Mouse (Mus musculus) mature B cell (primary cell): Measurements from ENCODE around the gene Arhgap40.

ENCODE experiments used
- in situ Hi-C: fragments of 300-500 bp; cut with MboI; formaldehyde crosslinking; loops from 2 replicates; pipeline ENCODE4 v1.14.3; 2019

Gene Arhgap40

DNA sequence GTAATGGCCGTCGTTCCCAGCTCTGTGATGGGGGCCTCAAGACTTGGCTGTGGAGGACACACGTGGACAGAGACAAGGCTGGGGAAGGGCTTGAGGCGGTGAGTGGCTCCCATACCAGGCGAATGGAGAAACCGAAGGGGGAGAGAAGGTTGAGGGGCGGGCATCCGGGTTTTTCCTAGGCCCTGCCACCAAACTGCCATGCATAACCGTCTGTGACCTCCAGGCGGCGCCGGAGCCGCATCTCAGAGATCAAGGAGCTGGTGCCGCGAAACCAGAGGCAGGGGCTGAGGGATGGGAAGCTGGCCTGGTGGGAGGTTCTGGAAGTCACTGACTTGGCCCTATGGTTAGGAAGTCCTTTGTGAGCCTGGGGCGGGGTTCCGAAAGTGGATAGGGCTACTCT lies 34.2 kb downstream of the Arhgap40 start:
- in situ Hi-C loops, result loop anchor here (5.0 to 10.0 kb wide), 3 partner anchors 88 to 318 kb away; no protein-coding TSS in a partner anchor

DNA sequence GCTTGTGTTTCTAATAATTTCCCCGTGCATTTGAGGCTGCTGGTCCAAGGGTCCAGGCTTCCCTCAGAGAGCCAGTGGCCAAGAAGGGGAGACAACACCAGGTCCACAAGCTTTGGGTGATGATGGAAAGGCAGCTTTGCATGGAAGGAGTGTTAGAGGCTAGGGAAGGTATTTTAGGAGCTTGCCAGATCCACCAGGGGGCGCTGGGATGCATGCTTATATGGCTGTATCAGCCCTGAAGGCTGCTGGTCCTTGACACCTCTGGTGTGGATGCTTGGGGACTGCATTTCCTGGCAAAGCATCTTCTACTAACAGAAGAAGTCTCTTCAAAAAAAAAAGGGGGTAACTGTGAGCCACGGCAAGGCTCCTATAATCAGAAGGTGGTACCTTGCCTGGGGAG lies 37.5 kb downstream of the Arhgap40 start:
- in situ Hi-C loops, result no loop called here

DNA sequence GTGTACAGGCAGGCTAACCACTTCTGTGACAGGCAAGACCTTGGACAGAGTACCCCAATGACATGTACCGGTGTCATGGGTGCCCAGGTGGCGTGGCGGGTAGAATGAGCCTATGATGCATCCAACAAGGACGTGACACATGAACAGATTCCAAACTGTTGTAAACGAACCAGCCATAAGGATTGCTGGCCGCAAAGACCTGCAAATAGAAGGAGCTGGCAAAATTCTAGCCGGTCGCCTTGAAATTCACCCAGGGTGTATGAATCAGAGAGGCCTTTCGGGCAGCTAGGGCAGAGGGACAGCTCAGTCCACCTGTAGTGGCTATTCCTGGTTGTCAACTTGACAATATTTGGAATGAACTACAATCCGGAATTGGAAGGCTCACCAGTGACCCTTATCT lies 41.8 kb downstream of the Arhgap40 start:
- in situ Hi-C loops, result no loop called here

DNA sequence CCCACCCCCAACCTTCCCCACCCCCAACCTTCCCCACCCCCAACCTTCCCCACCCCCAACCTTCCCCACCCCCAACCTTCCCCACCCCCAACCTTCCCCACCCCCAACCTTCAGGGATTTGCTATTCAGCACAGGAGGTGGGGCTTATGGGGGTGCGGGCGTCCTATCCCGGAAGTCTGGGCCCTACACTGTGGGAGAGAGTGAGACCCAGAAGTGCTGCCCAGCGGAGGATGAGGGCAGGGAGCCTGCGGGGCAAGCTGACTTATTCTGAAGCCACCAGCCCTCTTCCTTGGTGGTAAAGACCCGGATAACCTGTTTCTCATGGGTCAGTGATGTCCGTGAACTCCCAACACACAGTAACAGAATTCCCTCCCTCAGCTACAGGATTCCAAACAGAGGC lies 42.7 kb downstream of the Arhgap40 start:
- in situ Hi-C loops, result no loop called here

DNA sequence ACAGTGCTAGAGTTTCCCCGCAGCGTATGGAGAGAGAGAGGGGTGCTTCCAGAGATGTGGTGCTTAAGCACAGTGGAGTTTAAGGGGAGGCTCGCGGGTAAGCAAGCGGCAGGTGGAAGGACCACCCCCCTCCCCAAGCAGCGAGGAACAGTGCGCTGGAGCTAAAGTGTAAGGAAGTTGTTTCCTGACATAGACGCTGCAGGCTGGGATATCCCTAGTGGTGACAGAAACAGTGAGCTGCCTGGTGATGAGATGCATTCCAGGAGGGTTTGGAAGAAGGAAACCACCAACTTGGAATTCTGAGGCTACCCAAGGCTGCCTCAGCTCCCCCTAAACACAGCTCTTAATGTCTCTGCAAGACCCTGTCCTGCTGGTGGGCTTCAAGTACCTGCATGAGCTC lies 43.2 kb downstream of the Arhgap40 start:
- in situ Hi-C loops, result no loop called here

DNA sequence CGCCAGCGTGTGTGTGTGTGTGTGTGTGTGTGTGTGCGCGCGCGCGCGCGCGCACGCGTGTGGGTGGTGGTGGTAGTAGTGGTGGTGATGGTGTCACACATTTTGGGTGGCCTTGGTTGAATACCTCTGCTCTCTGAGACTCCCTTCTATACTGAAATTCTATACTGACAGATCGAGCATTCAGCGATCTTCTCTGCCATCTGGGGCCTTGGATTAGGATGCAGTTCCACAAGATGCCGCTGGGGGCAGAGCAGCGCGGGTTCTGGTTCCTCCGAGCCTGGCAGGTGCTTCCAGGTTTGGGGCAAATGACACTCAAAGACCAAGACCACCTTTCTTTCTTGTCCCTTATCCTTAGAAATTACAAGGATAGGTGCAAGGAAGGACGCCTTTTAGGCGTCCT lies 43.6 kb downstream of the Arhgap40 start:
- in situ Hi-C loops, result no loop called here

DNA sequence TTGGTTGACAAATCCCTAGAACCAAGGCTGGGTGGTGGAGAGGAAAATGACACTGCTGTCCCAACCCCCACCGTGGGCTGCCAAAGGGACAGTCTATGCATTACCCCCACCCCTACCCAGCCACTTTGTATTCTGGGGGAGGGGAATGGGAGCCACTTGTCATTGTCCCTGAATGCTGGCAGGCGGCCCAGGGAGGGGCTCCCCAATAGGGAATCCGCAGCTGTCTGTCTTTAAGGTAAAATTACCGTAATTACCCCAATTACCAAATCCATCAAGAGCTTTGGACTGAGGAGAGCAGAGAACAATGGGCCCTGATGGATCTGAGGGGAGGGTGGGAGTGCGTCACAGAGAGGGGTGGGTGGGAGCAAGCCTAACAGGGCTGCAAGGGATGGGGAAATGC lies 44.2 kb downstream of the Arhgap40 start:
- in situ Hi-C loops, result no loop called here

DNA sequence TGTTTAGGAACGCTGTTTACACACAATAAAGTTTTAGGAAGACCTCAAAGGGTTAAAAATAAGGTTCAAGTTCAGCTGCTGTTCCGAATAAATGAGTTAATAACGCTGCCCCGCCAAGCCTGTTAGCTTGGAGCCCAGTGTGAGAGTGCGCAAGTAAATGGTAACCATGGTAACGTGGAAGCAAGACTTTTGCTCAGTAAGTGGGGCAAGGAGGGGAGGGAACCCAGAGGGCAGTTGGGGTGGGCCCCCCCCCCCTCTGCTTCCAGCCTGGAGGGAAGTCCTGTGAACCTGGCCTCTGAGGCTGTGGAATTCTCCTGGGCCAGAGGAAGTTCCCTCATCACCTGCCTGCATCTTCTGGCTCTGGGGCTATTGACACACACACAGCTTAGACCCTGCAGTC lies 47.3 kb downstream of the Arhgap40 start:
- in situ Hi-C loops, result no loop called here

DNA sequence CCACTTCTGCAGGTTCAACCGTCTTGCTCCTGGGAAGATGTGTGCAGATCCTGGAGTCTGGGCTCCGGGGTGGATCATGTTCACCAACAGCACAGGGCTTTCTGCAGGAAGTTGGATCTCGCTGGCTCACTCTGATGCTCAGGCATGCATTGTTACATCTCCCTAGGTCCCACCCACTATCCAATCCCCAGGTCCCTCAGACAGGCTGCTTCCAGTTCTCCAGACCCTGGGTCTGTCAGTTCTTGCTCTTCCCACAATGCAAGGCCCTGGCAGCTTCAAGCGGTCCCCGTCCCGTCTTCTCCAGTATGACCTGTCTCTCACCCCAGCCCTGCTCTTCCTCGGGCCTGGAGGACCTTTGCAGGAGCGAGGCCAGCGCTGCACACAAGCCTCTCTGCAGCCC lies 48.2 kb downstream of the Arhgap40 start:
- in situ Hi-C loops, result no loop called here

DNA sequence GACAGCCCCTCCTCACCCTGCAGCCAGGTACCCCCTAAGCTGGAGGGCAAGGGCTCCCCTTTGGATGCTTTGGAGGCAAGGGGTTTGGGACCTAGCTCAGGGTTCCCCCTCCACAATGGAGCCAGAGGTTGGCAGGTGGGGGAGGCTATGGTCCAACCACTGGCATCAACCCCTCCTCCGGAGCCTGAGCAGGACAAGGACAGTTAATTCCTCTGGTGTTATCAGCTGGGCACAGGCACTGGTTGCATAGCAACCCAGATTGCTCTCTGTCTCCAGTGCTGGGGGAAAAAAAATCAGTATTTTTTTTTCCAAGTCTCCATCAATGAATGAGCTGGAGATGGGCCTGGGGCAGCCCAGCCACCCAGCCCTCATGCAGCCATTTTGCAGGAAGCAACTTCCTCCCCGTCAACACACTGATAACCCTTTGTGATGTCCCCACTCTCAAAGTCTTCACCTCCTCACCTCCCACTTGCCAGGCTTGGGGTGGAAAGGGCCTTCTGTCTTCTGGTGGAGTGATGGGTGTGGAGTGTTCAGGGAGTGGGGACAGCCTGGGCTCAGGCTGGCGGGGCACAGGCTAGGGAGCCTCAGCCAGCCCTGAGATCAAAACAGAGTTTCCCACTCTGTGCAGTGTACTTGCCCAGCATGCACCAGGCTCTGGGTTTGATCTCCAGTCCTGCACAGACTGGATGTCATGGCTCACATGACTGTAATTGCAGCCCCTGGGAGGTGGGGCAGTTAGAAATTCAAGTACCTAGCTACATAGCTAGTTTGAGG lies 49.0 kb downstream of the Arhgap40 start:
- in situ Hi-C loops, result no loop called here

DNA sequence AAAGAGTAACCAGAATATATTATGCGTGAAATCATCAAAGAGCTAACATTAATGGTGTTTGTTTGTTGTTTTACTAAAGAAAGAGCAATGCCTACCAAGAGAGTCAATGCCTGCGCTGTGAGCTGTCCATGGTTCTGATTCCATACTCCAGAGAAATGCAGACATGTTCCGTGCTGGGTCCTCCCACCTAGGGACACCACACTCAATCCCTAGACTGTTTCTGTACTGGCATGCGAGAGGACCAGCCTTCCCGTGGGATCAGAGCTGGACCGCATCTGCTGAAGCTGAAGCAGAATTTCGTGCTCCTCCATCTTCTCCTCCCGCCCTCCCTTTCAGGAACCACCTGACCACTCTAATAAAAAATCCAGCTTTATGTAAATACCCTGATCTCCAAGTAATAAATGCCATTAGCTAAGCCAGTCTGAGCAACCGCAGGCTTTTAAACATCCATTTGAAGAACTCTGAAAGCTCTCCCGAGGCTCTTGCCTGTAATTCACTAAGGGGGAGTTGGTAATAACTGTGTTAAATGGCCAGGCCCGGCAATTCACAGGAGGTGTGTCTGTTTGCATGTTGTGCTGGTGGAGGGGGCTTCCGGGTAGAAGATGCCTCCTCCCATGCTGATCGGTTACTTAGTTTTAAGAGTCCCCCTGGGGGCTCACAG lies 58.0 kb downstream of the Arhgap40 start:
- in situ Hi-C loops, result no loop called here

DNA sequence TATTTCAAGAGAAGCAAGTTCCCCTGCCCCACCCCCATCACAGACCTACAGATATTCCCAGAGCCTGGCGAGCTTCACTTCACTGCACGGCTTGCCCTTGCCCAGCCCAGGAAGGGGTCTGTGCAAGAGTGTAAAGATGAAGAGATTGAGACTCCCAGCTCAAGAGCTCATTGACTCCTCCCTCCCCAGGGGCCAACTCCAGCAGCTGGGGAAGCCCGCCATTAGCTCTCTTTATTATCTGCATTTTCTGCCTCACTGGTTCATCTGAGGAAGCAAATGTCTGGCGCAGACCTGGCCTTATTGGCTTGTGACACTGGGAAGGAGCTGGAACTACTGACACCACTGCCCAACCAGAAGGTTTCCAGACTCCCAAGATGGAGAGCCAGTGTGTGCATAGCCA lies 67.4 kb downstream of the Arhgap40 start:
- in situ Hi-C loops, result no loop called here

DNA sequence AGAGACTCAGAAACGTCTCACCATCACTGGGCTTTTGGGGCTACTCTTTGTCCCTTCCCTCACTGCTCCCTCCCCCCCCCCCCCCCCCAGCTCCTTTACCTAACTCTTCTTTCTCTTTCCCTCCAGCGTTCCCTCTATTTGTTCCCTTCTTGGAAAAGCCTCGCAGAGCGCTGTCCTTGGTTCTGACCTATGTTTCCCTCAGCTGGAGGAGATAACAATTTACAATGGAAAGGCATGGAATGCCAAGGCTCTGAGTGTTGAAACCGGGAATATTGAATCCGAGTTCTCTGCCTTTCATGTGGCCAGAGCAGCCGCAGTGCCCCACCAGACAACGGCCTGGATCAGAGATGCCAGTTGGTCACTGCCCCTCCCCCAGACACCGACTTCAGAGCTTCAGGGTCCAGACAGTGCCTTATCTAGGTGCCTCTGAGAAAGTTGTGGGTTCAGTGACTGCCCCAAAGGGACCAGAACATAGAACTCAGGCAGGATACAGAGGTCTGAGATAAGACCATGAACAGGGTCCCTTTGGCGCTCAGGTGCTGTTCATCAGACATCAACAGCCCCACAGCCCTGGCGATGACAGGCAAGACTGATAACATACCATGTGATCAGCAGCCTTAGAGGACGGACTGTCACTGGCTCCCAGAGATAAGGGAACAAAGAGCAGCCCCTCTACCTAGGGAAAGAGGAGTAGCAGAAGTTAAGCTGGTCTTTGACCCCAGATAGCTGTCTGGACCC lies 72.2 kb downstream of the Arhgap40 start:
- in situ Hi-C loops, result no loop called here

DNA sequence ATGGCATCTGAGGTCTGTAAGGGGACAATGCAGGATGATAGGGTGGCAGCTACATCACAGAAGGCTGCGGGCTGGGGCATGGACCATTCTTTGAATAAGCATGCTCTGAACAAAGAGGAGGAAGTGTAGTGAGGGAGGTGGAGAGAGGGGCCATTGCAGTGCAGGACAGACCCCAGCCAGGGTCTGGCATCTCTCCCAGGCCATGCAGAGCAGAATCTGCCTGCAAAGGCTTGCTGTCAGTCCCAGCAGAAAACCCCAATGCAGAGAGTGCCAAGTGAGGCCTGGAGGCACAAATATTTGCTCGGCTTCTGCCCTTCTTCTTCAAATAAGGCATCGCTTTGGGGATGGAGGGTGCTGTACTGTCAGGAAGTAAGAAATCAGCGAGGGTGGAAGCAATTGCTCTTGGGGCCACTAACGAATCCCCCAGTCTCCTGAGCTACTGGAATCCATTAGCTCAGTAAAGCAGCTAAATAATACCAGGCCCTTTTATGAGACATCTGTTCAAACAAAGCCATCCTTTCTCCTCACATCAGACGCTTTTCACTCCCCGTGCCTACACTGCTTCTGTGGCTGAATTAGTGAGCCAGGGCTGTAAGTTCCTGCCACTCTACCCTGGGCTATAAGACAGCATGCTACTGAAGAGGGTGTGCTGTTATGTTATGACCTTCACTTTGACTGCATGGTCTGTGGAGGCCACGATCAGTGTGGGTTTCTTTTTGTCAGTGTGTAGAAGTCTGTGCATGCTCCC lies 76.1 kb downstream of the Arhgap40 start:
- in situ Hi-C loops, result no loop called here

DNA sequence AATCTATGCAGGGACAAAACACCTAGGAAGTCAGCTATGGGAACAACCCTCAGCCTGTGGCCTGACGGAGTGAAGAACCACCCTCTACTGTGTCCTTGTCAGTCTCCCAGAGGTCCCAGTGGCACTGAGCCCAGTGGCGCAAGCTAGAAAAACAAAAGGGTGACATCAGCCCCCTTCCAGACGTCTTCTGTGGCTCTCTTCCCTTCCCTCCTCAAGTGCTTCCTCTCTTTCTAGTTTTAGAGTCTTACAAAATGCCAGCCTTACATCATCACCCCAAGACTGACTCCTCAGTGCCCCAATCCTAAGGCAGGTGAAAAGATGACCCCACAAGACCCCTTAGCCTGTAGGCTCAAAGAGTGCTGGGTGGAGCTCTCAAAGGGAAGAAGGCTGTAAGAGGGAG lies 77.9 kb downstream of the Arhgap40 start:
- in situ Hi-C loops, result no loop called here

DNA sequence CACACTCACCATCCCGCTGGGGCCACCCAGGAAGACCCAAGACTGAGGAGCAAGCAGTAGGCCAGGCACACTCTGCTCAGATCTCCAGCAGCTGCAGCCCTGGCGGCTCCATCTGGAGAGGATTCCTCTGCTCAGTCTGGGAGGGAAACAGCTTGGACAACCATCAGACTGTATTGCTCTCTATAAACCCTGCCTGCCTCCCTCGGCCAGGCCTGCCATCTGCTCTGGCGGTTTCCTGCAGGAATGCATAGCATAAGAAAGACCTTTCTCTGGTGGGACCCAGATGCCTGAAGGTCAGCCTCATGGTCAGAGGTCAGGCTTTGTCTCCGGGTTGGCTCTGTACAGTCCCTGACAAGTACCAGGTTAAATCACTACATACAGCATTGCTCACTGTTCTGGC lies 78.7 kb downstream of the Arhgap40 start:
- in situ Hi-C loops, result no loop called here

DNA sequence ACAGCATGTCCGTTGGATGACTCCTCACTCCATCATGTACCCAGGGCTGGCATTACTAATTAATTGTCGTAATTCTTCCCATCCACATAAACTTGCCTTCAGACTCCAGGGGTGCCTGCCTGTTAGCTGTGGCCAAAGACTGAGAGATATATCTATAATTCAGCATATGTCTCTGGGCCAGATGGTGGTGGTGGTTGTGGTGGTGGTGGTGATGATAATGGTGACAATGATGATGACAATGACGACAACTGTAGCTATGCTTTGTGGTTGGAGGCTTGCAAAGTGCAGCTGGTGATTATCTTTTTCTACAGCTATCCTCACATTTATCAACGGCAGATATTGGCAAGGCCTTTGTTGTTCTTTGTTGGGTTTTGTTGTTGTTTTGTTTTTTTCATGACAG lies 80.8 kb downstream of the Arhgap40 start:
- in situ Hi-C loops, result no loop called here

DNA sequence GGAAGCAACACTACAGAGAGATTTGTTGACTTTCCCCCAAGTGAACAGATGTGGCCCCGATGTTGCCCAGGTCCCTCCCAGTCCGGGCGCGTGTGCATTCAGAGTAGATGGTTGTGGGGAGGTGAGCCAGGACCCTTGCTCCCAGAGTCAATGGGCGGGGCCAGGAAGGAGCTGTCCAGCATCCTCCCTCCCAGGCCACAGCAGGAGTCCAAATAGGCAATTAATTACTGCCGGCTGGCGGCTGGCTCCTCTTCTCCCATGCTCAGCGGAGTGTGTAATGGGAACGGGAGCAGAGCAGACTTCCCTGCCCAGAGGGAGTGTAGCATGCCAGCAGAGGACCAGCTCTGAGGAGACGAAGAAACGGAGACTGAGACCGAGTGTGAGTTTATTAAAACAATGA lies 82.5 kb downstream of the Arhgap40 start:
- in situ Hi-C loops, result no loop called here

DNA sequence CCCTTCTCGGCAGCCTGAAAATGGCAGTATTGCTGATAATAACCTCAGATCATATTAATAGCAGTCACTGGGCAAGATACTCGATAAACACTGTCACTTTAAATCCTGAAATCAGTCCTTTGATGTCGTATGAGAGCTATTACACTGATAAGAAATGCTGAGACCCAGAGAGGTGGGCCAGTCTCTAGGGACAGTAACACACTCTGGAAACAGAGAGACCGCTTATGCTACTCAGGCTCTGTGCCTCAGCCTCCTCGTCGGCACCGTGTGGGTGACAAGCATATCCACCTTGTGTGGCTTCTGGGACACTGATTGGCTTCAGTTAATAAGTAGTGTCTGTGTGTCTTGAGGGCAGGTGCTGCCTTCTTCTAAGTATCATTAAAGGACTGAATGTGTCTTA lies 83.0 kb downstream of the Arhgap40 start:
- in situ Hi-C loops, result no loop called here

DNA sequence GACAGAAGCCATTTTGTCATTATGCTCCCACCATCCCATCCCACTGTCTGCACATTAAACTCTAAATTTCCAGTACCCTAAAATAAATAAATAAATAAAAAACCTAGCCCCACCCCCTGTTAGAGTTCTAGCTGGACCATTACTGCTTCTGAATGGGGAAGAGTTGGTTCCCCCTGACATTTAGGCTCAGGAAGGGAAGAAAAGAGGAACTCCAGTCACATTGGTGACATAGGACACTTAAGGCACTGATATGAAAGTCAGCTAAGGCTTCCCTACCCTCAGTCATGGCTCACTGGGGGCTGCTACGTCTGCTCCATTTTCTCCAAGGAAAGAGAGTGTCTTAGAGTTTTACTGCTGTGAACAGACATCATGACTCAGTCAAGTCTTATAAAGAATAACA lies 84.2 kb downstream of the Arhgap40 start:
- in situ Hi-C loops, result no loop called here
